Mouse (Mus musculus): ENCODE results near the gene Ptpru. TPM values are rescaled to one million over a fixed set of nuclear protein-coding genes. Genes with fewer than 3 reads are reported as not detected.
A peak's percentile ranks its signal among the peaks of the same experiment; 100 is the strongest.
"Not testable (repeated sequence)": the region's sequence is repeated elsewhere in the genome, so short reads cannot be mapped to it uniquely, and the experiment has no call there.

The Ptpru gene
- polyA plus RNA-seq, 1 experiment from 2014 or later: 14.1 TPM

DNA sequence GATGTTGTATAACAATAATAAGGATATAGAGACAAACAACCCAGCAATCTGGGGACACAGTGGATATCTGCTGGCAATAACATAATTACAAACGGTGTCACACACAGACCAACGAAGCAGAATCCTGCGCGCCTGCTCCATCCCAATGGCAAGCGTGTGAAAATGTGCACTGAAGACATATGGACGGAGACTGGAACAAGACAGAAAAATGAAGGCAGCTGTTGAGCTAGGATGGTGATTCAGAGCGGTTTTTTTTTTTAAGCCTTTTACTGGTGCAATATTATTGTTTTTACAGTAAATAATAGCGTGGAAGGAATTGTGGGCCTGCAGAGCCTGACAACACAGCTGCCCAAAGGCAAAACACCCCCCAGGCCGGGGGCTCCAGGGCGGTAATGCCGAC, 25.6 kb downstream of the Ptpru start:
- Histone ChIP-seq H3K4me3 (no peak overlapping the region), H3K36me3 (no peaks in the 10 kb centered on the region), H3K4me2 (no peak overlapping the region), H3K9ac (no peak overlapping the region), H3K27me3 (no peaks in the 10 kb centered on the region), H3K4me1 (no peaks in the 10 kb centered on the region), H3K9me3 (no peaks in the 10 kb centered on the region), H3K27ac (no peak overlapping the region)
- 68% methylated on average over 11 of the region's 11 CpGs for WGBS
- ATAC-seq (ENCODE audit: insufficient number of reproducible peaks, low FRiP score, low TSS enrichment, low read depth): no peak

DNA sequence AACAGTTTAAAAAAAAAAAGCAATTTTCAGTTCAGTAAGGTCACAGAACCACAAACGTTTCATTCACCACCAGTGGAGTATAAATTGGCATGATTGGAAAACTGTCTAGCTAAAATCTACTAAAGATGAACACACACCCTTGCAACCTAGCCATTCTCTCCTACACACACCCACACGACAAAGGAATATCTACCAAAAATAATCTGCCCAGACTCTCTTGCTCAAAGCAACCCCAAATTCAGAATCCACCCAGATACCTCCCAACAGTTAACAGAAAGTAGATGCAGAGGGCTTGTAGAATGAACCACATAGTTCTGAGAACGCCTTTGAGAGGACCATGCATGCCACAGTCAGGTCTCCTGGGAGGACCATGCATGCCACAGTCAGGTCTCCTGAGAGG, 32.8 kb downstream of the Ptpru start:
- Histone ChIP-seq H3K9ac (no peak overlapping the region), H3K4me2 (no peak overlapping the region), H3K27ac (no peak overlapping the region), H3K36me3 (no peaks in the 10 kb centered on the region; the same call in 1 of the 2 replicates), H3K27me3 (no peaks in the 10 kb centered on the region), H3K9me3 (no peaks in the 10 kb centered on the region), H3K4me1 (0 out of 2 replicates have a peak, but pooled peaks cover 4% of the 10 kb centered on the region), H3K4me3 (no peak overlapping the region)
- 70% methylated on average over 3 of the region's 3 CpGs for WGBS
- no peak for ATAC-seq (ENCODE audit: insufficient number of reproducible peaks, low FRiP score, low TSS enrichment, low read depth)

- not testable (repeated sequence) for H3K36me3 ChIP-seq, H3K4me3 ChIP-seq, H3K27me3 ChIP-seq, H3K4me2 ChIP-seq, H3K4me1 ChIP-seq, H3K27ac ChIP-seq, H3K9ac ChIP-seq, H3K9me3 ChIP-seq
- WGBS: 91% methylated on average over 5 of the region's 6 CpGs
- ATAC-seq (ENCODE audit: insufficient number of reproducible peaks, low FRiP score, low TSS enrichment, low read depth): peak; percentile 65
Observed at GRCm38 (mm10) chr4:131804732-131805131, 33.4 kb downstream of the Ptpru start.

GRCm38 (mm10) chr4:131803846-131804245, 34.2 kb downstream of the Ptpru start:
- ATAC-seq (ENCODE audit: insufficient number of reproducible peaks, low FRiP score, low TSS enrichment, low read depth): no peak

DNA sequence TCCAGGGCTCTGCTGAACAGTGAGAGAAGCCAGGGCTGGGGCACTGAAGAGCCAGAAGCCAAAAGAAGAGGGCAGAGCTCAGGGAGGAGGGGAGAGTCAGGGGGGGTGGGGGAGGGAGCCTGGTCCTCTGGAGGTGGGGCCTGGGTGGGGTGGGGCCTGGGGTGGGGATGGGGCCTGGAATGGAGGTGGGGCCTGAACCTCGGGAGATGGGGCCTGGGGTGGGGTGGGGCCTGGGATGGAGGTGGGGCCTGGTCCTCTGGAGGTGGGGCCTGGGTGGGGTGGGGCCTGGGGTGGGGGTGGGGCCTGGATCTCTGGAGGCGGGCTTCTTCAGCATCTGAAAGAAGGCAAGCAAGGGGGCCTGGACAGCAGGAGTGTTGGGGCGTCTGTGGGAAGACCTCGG, 39.1 kb downstream of the Ptpru start:
- no peaks in the 10 kb centered on the region for H3K27me3 ChIP-seq
- H3K9ac ChIP-seq: no peak overlapping the region
- H3K27ac ChIP-seq: no peak overlapping the region
- H3K4me1 ChIP-seq: 0 out of 2 replicates have a peak, but pooled peaks cover 2% of the 10 kb centered on the region
- no peak overlapping the region for H3K4me2 ChIP-seq
- ATAC-seq (ENCODE audit: insufficient number of reproducible peaks, low FRiP score, low TSS enrichment, low read depth): no peak
- no peaks in the 10 kb centered on the region; the same call in 1 of the 2 replicates for H3K36me3 ChIP-seq
- no peak overlapping the region for H3K4me3 ChIP-seq
- no peaks in the 10 kb centered on the region for H3K9me3 ChIP-seq
- 60% methylated on average over 3 of the region's 4 CpGs for WGBS

More at GRCm38 (mm10) chr4:131803846-131804245, 34.2 kb downstream of the Ptpru start:
- Histone ChIP-seq H3K36me3 (no peaks in the 10 kb centered on the region; the same call in 1 of the 2 replicates), H3K9ac (no peak overlapping the region), H3K4me3 (no peak overlapping the region), H3K4me2 (no peak overlapping the region), H3K9me3 (no peaks in the 10 kb centered on the region), H3K4me1 (0 out of 2 replicates have a peak, but pooled peaks cover 4% of the 10 kb centered on the region), H3K27ac (no peak overlapping the region), H3K27me3 (no peaks in the 10 kb centered on the region)
- 42% methylated on average over 9 of the region's 9 CpGs for WGBS

DNA sequence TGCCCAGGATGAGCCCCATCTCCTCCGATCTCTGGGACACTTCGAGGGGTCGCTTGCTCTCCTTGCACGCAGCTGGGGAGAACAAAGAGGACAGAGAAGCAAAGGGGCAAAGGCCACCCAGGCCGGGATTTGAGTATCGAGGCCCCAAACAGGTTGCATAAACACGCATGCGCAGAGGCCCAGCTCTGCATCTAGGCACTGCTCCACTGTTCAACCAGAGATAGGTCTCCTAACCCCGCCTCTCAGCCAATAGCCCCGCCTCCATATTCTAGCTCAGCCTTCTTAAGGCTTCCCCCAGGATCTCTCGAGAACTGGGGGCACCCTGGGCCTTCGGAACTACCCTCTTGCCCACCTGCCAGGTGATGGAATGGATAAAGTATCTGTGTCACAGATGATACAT, 40.2 kb downstream of the Ptpru start:
- H3K27ac ChIP-seq: no peak overlapping the region
- WGBS: 71% methylated on average over 12 of the region's 12 CpGs

GRCm38 (mm10) chr4:131797483-131797882, 40.6 kb downstream of the Ptpru start:
- H3K4me3 ChIP-seq: no peak overlapping the region
- no peaks in the 10 kb centered on the region for H3K9me3 ChIP-seq
- no peaks in the 10 kb centered on the region; the same call in 1 of the 2 replicates for H3K36me3 ChIP-seq
- H3K4me1 ChIP-seq: no peaks in the 10 kb centered on the region
- no peak overlapping the region for H3K9ac ChIP-seq
- H3K27me3 ChIP-seq: no peaks in the 10 kb centered on the region
- no peak overlapping the region for H3K27ac ChIP-seq
- ATAC-seq (ENCODE audit: insufficient number of reproducible peaks, low FRiP score, low TSS enrichment, low read depth): no peak
- WGBS: 79% methylated on average over 7 of the region's 7 CpGs
- H3K4me2 ChIP-seq: no peak overlapping the region

More for the DNA sequence above, 40.2 kb downstream of the Ptpru start:
- Histone ChIP-seq H3K4me1 (no peaks in the 10 kb centered on the region), H3K36me3 (no peaks in the 10 kb centered on the region; the same call in 1 of the 2 replicates), H3K27me3 (no peaks in the 10 kb centered on the region), H3K4me3 (no peak overlapping the region), H3K4me2 (no peak overlapping the region), H3K9me3 (no peaks in the 10 kb centered on the region), H3K9ac (no peak overlapping the region)
- no peak for ATAC-seq (ENCODE audit: insufficient number of reproducible peaks, low FRiP score, low TSS enrichment, low read depth)

DNA sequence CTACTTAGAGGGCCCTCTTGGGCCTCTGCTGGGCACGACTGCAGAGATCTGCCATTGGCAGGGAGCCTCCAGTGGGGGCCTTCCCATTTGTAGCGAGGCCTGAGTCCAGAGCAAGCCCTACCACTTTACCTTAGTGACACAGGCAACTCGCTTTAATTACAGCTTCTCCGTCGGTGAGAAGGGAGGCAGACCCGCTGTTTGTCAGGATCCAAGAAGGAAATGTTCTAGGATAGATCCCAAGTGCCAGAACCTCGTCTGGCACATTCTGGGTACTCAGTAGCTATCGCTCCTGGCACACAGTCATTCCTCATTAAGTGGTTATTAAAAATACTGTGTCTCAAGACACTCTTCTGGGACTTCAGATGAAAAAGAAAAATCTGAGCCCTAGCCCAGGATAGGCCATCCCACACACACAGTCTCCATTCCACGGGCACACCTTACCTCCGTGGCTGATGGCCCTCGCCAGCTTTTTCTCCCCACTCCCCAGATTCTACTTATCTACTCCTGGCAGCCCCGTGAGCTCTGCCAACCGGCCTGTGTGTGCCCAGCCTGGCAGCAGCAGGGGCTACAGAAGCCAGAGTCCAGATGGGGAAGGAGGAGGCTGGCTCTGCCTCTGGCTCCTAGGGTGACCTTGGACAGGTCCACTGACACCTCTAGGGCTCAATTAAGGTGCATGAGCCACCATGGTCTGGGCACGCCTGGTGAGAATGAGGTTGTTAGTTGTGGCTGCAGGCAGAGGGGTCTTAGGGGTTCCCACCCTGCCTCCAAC, 41.6 kb downstream of the Ptpru start:
- no peaks in the 10 kb centered on the region for H3K27me3 ChIP-seq
- H3K4me3 ChIP-seq: no peak overlapping the region
- H3K27ac ChIP-seq: no peak overlapping the region
- H3K36me3 ChIP-seq: no peaks in the 10 kb centered on the region
- ATAC-seq (ENCODE audit: insufficient number of reproducible peaks, low FRiP score, low TSS enrichment, low read depth): no peak
- no peak overlapping the region for H3K4me2 ChIP-seq
- WGBS: 67% methylated on average over 14 of the region's 14 CpGs
- H3K9ac ChIP-seq: no peak overlapping the region
- H3K4me1 ChIP-seq: no peaks in the 10 kb centered on the region
- H3K9me3 ChIP-seq: no peaks in the 10 kb centered on the region

DNA sequence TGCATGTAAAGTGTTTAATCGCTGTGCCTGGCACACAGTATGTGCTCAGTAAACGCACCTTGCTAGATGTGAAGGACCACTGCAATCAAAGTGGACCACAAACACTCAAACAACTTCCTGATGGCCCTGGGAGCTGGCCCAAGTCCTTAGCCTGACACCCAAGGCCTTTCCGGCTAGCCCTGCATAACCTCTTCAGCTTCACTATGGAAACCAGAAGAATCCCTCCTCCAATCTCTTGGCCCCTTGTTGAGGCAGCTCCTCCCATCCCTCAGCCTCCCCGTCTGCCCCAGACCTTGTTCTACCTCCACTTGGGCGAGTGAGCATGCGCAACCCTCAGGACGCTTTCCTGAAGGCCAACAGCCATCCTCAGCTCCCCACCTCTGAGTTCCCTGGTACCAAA, 51.3 kb downstream of the Ptpru start:
- H3K4me2 ChIP-seq: no peak overlapping the region
- WGBS: 74% methylated on average over 7 of the region's 7 CpGs
- no peaks in the 10 kb centered on the region for H3K27me3 ChIP-seq
- H3K4me1 ChIP-seq: no peaks in the 10 kb centered on the region
- H3K9me3 ChIP-seq: no peaks in the 10 kb centered on the region
- H3K9ac ChIP-seq: no peak overlapping the region
- H3K36me3 ChIP-seq: peaks cover 3% of the 10 kb centered on the region; the same call in 1 of the 2 replicates
- no peak overlapping the region for H3K27ac ChIP-seq
- H3K4me3 ChIP-seq: no peak overlapping the region
- no peak for ATAC-seq (ENCODE audit: insufficient number of reproducible peaks, low FRiP score, low TSS enrichment, low read depth)

GRCm38 (mm10) chr4:131784034-131784433, 54.1 kb downstream of the Ptpru start:
- Histone ChIP-seq H3K9me3 (no peaks in the 10 kb centered on the region), H3K9ac (no peak overlapping the region), H3K36me3 (peaks cover 3% of the 10 kb centered on the region; the same call in 1 of the 2 replicates), H3K4me2 (no peak overlapping the region), H3K4me3 (no peak overlapping the region), H3K27ac (no peak overlapping the region), H3K27me3 (no peaks in the 10 kb centered on the region), H3K4me1 (0 out of 2 replicates have a peak, but pooled peaks cover 4% of the 10 kb centered on the region)
- 13% methylated on average over 9 of the region's 9 CpGs for WGBS
- ATAC-seq (ENCODE audit: insufficient number of reproducible peaks, low FRiP score, low TSS enrichment, low read depth): no peak

- no peak overlapping the region for H3K4me3 ChIP-seq
- 0 out of 2 replicates have a peak, but pooled peaks cover 4% of the 10 kb centered on the region for H3K4me1 ChIP-seq
- no peak overlapping the region for H3K9ac ChIP-seq
- H3K4me2 ChIP-seq: no peak overlapping the region
- ATAC-seq (ENCODE audit: insufficient number of reproducible peaks, low FRiP score, low TSS enrichment, low read depth): no peak
- 50% methylated on average over 3 of the region's 3 CpGs for WGBS
- H3K9me3 ChIP-seq: no peaks in the 10 kb centered on the region
- H3K27ac ChIP-seq: no peak overlapping the region
- no peaks in the 10 kb centered on the region for H3K27me3 ChIP-seq
- H3K36me3 ChIP-seq: no peaks in the 10 kb centered on the region
Observed at GRCm38 (mm10) chr4:131781023-131781422, 57.1 kb downstream of the Ptpru start.

GRCm38 (mm10) chr4:131778616-131779275, 59.3 kb downstream of the Ptpru start:
- H3K4me3 ChIP-seq: no peak overlapping the region
- no peak overlapping the region for H3K9ac ChIP-seq
- H3K36me3 ChIP-seq: no peaks in the 10 kb centered on the region; the same call in 1 of the 2 replicates
- 0 out of 2 replicates have a peak, but pooled peaks cover 4% of the 10 kb centered on the region for H3K4me1 ChIP-seq
- no peaks in the 10 kb centered on the region for H3K9me3 ChIP-seq
- H3K27me3 ChIP-seq: no peaks in the 10 kb centered on the region
- 92% methylated on average over 14 of the region's 14 CpGs for WGBS
- no peak overlapping the region for H3K27ac ChIP-seq
- no peak overlapping the region for H3K4me2 ChIP-seq
- no peak for ATAC-seq (ENCODE audit: insufficient number of reproducible peaks, low FRiP score, low TSS enrichment, low read depth)

Data from limb, embryonic 15.5 days (tissue).